Mouse (Mus musculus) kidney, postnatal 25 days (tissue): ENCODE data around the gene Cadm1.

Experiments used
- DNase-seq, 2 experiments: peaks; one replicate each; pipeline ENCODE4 v3.0.0; 2021; ENCODE audit warnings: mixed read lengths in 2 of 2

The Cadm1 gene

GRCm38 (mm10) chr9:47745716-47746115 lies 215.7 kb downstream of the Cadm1 start:
- peak in 1 of 2 experiments; percentile 42 for DNase-seq

- no peak for DNase-seq
These were observed 219.2 kb downstream of the Cadm1 start for GRCm38 (mm10) chr9:47749160-47749559.

- DNase-seq: no peak
These were observed 222.5 kb downstream of the Cadm1 start for GRCm38 (mm10) chr9:47752516-47752915.

GRCm38 (mm10) chr9:47753127-47753526 lies 223.2 kb downstream of the Cadm1 start:
- no peak for DNase-seq

- no peak for DNase-seq
These were observed 225.1 kb downstream of the Cadm1 start for GRCm38 (mm10) chr9:47755119-47755518.

- DNase-seq: no peak
These were observed 227.8 kb downstream of the Cadm1 start for GRCm38 (mm10) chr9:47757798-47758197.

- DNase-seq: no peak
These were observed 228.3 kb downstream of the Cadm1 start for GRCm38 (mm10) chr9:47758320-47758719.

- DNase-seq: no peak
These were observed 229.8 kb downstream of the Cadm1 start for GRCm38 (mm10) chr9:47759807-47760206.

- DNase-seq: no peak
These were observed 231.6 kb downstream of the Cadm1 start for GRCm38 (mm10) chr9:47761601-47762000.

- DNase-seq: no peak
These were observed 232.9 kb downstream of the Cadm1 start for GRCm38 (mm10) chr9:47762913-47763312.

- no peak for DNase-seq
These were observed 234.9 kb downstream of the Cadm1 start for GRCm38 (mm10) chr9:47764920-47765319.

GRCm38 (mm10) chr9:47765323-47765722 lies 235.3 kb downstream of the Cadm1 start:
- no peak for DNase-seq

- DNase-seq: no peak
These were observed 236.4 kb downstream of the Cadm1 start for GRCm38 (mm10) chr9:47766342-47766741.

GRCm38 (mm10) chr9:47770836-47771235 lies 240.9 kb downstream of the Cadm1 start:
- DNase-seq: no peak

GRCm38 (mm10) chr9:47771953-47772352 lies 242.0 kb downstream of the Cadm1 start:
- DNase-seq: no peak

- no peak for DNase-seq
These were observed 242.8 kb downstream of the Cadm1 start for GRCm38 (mm10) chr9:47772750-47773149.

- no peak for DNase-seq
These were observed 247.3 kb downstream of the Cadm1 start for GRCm38 (mm10) chr9:47776941-47777919.

- no peak for DNase-seq
These were observed 248.5 kb downstream of the Cadm1 start for GRCm38 (mm10) chr9:47778438-47778837.

- DNase-seq: no peak
These were observed 249.3 kb downstream of the Cadm1 start for GRCm38 (mm10) chr9:47779291-47779690.

- DNase-seq: no peak
These were observed 256.7 kb downstream of the Cadm1 start for GRCm38 (mm10) chr9:47786642-47787041.

- no peak for DNase-seq
These were observed 268.5 kb downstream of the Cadm1 start for GRCm38 (mm10) chr9:47798478-47798877.

GRCm38 (mm10) chr9:47801242-47801641 lies 271.3 kb downstream of the Cadm1 start:
- DNase-seq: no peak

GRCm38 (mm10) chr9:47802527-47802926 lies 272.6 kb downstream of the Cadm1 start:
- no peak for DNase-seq

- DNase-seq: no peak
These were observed 273.6 kb downstream of the Cadm1 start for GRCm38 (mm10) chr9:47803531-47804105.
